27 mouse cellular contexts compared by ENCODE assay signal in genomic region chr6:36098179-36098578, GRCm38 (mm10).
DNase-seq lines count a peak whose midpoint lies in the region; ATAC-seq lines count a peak whose summit lies in the region.
"Had no signal": no experiment of that assay in that cellular context is flagged by ENCODE, and none has a peak within 500 bp of the region (broad histone marks: within the 10 kb centered on the region; RNA-seq: fewer than 3 reads in every experiment).

No protein-coding gene starts in this region.

- H3K4me1 ChIP-seq in forebrain, embryonic 14.5 days (ENCODE audit: control insufficient read depth, insufficient read depth, low read length): no peaks in the 10 kb centered on the region
- peaks cover 7% of the 10 kb centered on the region for H3K4me1 ChIP-seq in forebrain, embryonic 10.5 days
- no peaks in the 10 kb centered on the region for H3K4me1 ChIP-seq in neural tube, embryonic 11.5 days (ENCODE audit: control insufficient read depth, insufficient read depth, low read length)
- no peaks in the 10 kb centered on the region for H3K4me1 ChIP-seq in neural tube, embryonic 15.5 days
- no peaks in the 10 kb centered on the region for H3K4me1 ChIP-seq in liver, embryonic 12.5 days
- H3K4me1 ChIP-seq: heart, embryonic 12.5 days; intestine, embryonic 15.5 days; limb, embryonic 12.5 days; lung, embryonic 15.5 days; neural tube, embryonic 12.5 days had no signal

- H3K4me3 ChIP-seq in forebrain, embryonic 14.5 days (ENCODE audit: low read depth, low read length): no peak overlapping the region
- H3K4me3 ChIP-seq in forebrain, embryonic 10.5 days: no peak overlapping the region
- H3K4me3 ChIP-seq in neural tube, embryonic 11.5 days (ENCODE audit: low read depth, low read length): no peak overlapping the region
- H3K4me3 ChIP-seq in neural tube, embryonic 15.5 days (replicated peaks): no peak overlapping the region
- no peak overlapping the region for H3K4me3 ChIP-seq in liver, embryonic 12.5 days
- H3K4me3 ChIP-seq: erythroblast, embryonic 14.5 days; forebrain, embryonic 12.5 days; heart, embryonic 12.5 days; intestine, embryonic 15.5 days; limb, embryonic 12.5 days; lung, embryonic 15.5 days; neural tube, embryonic 12.5 days had no signal

- no peak overlapping the region for H3K9ac ChIP-seq in forebrain, embryonic 14.5 days (ENCODE audit: low read length)
- H3K9ac ChIP-seq in neural tube, embryonic 11.5 days (ENCODE audit: low read length): no peak overlapping the region
- H3K9ac ChIP-seq in neural tube, embryonic 15.5 days (replicated peaks): no peak overlapping the region
- H3K9ac ChIP-seq in liver, embryonic 12.5 days: no peak overlapping the region
- H3K9ac ChIP-seq: forebrain, embryonic 12.5 days; heart, embryonic 12.5 days; intestine, embryonic 15.5 days; limb, embryonic 12.5 days; lung, embryonic 15.5 days; neural tube, embryonic 12.5 days had no signal

- 32% methylated on average over 4 of the region's 4 CpGs for WGBS in forebrain, embryonic 14.5 days
- 56% methylated on average over 4 of the region's 4 CpGs for WGBS in forebrain, embryonic 10.5 days
- 55% methylated on average over 4 of the region's 4 CpGs for WGBS in neural tube, embryonic 11.5 days
- 43% methylated on average over 4 of the region's 4 CpGs for WGBS in neural tube, embryonic 15.5 days
- WGBS in liver, embryonic 12.5 days (ENCODE audit: insufficient replicate concordance): 75% methylated on average over 4 of the region's 4 CpGs

- no peaks in the 10 kb centered on the region for H3K36me3 ChIP-seq in forebrain, embryonic 14.5 days (ENCODE audit: control insufficient read depth, insufficient read depth, low read length)
- H3K36me3 ChIP-seq in forebrain, embryonic 10.5 days (replicated peaks): no peaks in the 10 kb centered on the region
- no peaks in the 10 kb centered on the region for H3K36me3 ChIP-seq in neural tube, embryonic 11.5 days (ENCODE audit: control insufficient read depth, insufficient read depth, low read length)
- H3K36me3 ChIP-seq in neural tube, embryonic 15.5 days: no peaks in the 10 kb centered on the region
- no peaks in the 10 kb centered on the region for H3K36me3 ChIP-seq in liver, embryonic 12.5 days
- H3K36me3 ChIP-seq: forebrain, embryonic 12.5 days; heart, embryonic 12.5 days; intestine, embryonic 15.5 days; limb, embryonic 12.5 days; lung, embryonic 15.5 days; neural tube, embryonic 12.5 days had no signal

- no peak overlapping the region for H3K4me2 ChIP-seq in forebrain, embryonic 14.5 days (ENCODE audit: low read length)
- H3K4me2 ChIP-seq in neural tube, embryonic 11.5 days (ENCODE audit: low read depth): no peak overlapping the region
- no peak overlapping the region for H3K4me2 ChIP-seq in neural tube, embryonic 15.5 days
- H3K4me2 ChIP-seq in liver, embryonic 12.5 days: no peak overlapping the region
- H3K4me2 ChIP-seq: forebrain, embryonic 12.5 days; heart, embryonic 12.5 days; intestine, embryonic 15.5 days; limb, embryonic 12.5 days; lung, embryonic 15.5 days; neural tube, embryonic 12.5 days had no signal

- no peak overlapping the region for H3K27ac ChIP-seq in forebrain, embryonic 14.5 days (ENCODE audit: low read depth, low read length)
- H3K27ac ChIP-seq in forebrain, embryonic 10.5 days: no peak overlapping the region
- no peak overlapping the region for H3K27ac ChIP-seq in neural tube, embryonic 11.5 days (ENCODE audit: low read depth, low read length)
- H3K27ac ChIP-seq in neural tube, embryonic 15.5 days (replicated peaks): no peak overlapping the region
- H3K27ac ChIP-seq in liver, embryonic 12.5 days: no peak overlapping the region
- H3K27ac ChIP-seq: forebrain, embryonic 12.5 days; intestine, embryonic 15.5 days; limb, embryonic 12.5 days; lung, embryonic 15.5 days; neural tube, embryonic 12.5 days had no signal

- no peak for ATAC-seq in forebrain, embryonic 14.5 days
- no peak for ATAC-seq in neural tube, embryonic 11.5 days (ENCODE audit: insufficient read depth, low FRiP score, low TSS enrichment)
- ATAC-seq in neural tube, embryonic 15.5 days (ENCODE audit: low FRiP score): no peak
- ATAC-seq in liver, embryonic 12.5 days: no peak
- ATAC-seq: hindbrain, embryonic 16.5 days; intestine, embryonic 15.5 days had no signal

- H3K27me3 ChIP-seq in forebrain, embryonic 14.5 days (replicated peaks; ENCODE audit: control insufficient read depth, insufficient read depth, low read length): no peaks in the 10 kb centered on the region
- no peaks in the 10 kb centered on the region for H3K27me3 ChIP-seq in forebrain, embryonic 10.5 days (ENCODE audit: poor library complexity, severe bottlenecking)
- no peaks in the 10 kb centered on the region for H3K27me3 ChIP-seq in neural tube, embryonic 11.5 days (ENCODE audit: control insufficient read depth, insufficient read depth, low read length)
- H3K27me3 ChIP-seq in neural tube, embryonic 15.5 days (replicated peaks): no peaks in the 10 kb centered on the region
- H3K27me3 ChIP-seq in liver, embryonic 12.5 days (replicated peaks): no peaks in the 10 kb centered on the region
- H3K27me3 ChIP-seq: forebrain, embryonic 12.5 days; heart, embryonic 12.5 days; intestine, embryonic 15.5 days; limb, embryonic 12.5 days; lung, embryonic 15.5 days; neural tube, embryonic 12.5 days had no signal

- DNase-seq in forebrain, embryonic 14.5 days (ENCODE audit: low spot score): peak; percentile 7
- no peak for DNase-seq in forebrain, embryonic 10.5 days (ENCODE audit: extremely low spot score, low spot score)
- DNase-seq in layer of hippocampus, adult 8-10 months (ENCODE audit: low spot score in 2 of 2): peak; percentile 4 to 7
- DNase-seq in layer of hippocampus, postnatal 14 days (ENCODE audit: low spot score in 2 of 2): no peak
- DNase-seq in neural tube, embryonic 11.5 days (ENCODE audit: low spot score): peak; percentile 16
- peak; percentile 23 for DNase-seq in telencephalon, adult 2 months (ENCODE audit: low read depth, low spot score)
- DNase-seq: adrenal gland, postnatal 14 days; cerebellum, adult 2 months; cerebellum, postnatal 25 days; gastrocnemius, postnatal 25 days; heart, adult 18-20 months; heart, postnatal 4 days; kidney, adult 2 months; kidney, postnatal 10 days; midbrain, embryonic 14.5 days; right cerebral cortex, postnatal 4 days; thymus, postnatal 4 days had no signal

- H3K9me3 ChIP-seq in forebrain, embryonic 14.5 days (replicated peaks; ENCODE audit: control insufficient read depth, low read length): no peaks in the 10 kb centered on the region
- H3K9me3 ChIP-seq in forebrain, embryonic 10.5 days: no peaks in the 10 kb centered on the region
- H3K9me3 ChIP-seq in neural tube, embryonic 11.5 days (ENCODE audit: control insufficient read depth, low read length): no peaks in the 10 kb centered on the region
- H3K9me3 ChIP-seq in neural tube, embryonic 15.5 days (replicated peaks): no peaks in the 10 kb centered on the region
- H3K9me3 ChIP-seq in liver, embryonic 12.5 days (replicated peaks): no peaks in the 10 kb centered on the region
- H3K9me3 ChIP-seq: forebrain, embryonic 12.5 days; heart, embryonic 12.5 days; intestine, embryonic 15.5 days; limb, embryonic 12.5 days; lung, embryonic 15.5 days; neural tube, embryonic 12.5 days had no signal

Comparison
In these comparisons a context has a peak if more than half of its experiments do, and no peak if none do; other contexts are left out.
1. DNase-seq: peak in forebrain, embryonic 14.5 days (single experiment), layer of hippocampus, adult 8-10 months (2 of 2), neural tube, embryonic 11.5 days (single experiment) and telencephalon, adult 2 months (single experiment); none in forebrain, embryonic 10.5 days (single experiment) and layer of hippocampus, postnatal 14 days (0 of 2).